Mouse (Mus musculus) liver, embryonic 16.5 days (tissue): ENCODE data around the gene Csf2rb. TPM values are rescaled to one million over a fixed set of nuclear protein-coding genes. Genes with fewer than 3 reads are reported as not detected.
"Not testable (repeated sequence)": the region's sequence is repeated elsewhere in the genome, so short reads cannot be mapped to it uniquely, and the experiment has no call there.

ENCODE experiments used
- ATAC-seq: fragments of 200-750 bp; cut with Nextera tagmentation; 2 replicates; pipeline ENCODE4 v1.8.0; 2017; ENCODE audit warnings: low read depth, mild to moderate bottlenecking, moderate number of reproducible peaks, moderate library complexity
- H3K27ac ChIP-seq: fragments of 300-500 bp; sonication (generic); 2 replicates; pipeline ENCODE4 v1.5.1; 2014; ENCODE audit warnings: mild to moderate bottlenecking, low read length
- H3K27me3 ChIP-seq: fragments of 300-500 bp; sonication (generic); 2 replicates; pipeline ENCODE4 v1.6.1; 2014; ENCODE audit warnings: low read depth, low read length, mixed read lengths; ENCODE audit not compliant: control insufficient read depth, insufficient read depth
- H3K36me3 ChIP-seq: fragments of 300-500 bp; sonication (generic); 2 replicates; pipeline ENCODE4 v1.6.1; 2014; ENCODE audit warnings: mild to moderate bottlenecking; ENCODE audit not compliant: control insufficient read depth, insufficient read depth
- H3K4me1 ChIP-seq: fragments of 300-500 bp; sonication (generic); 2 replicates; pipeline ENCODE4 v1.6.1; 2014; ENCODE audit warnings: low read depth, low read length, mixed read lengths; ENCODE audit not compliant: control insufficient read depth
- H3K4me2 ChIP-seq: fragments of 300-500 bp; sonication (generic); 2 replicates; pipeline ENCODE4 v1.6.1; 2014; ENCODE audit warnings: low read depth, low read length, mixed read lengths
- H3K4me3 ChIP-seq: fragments of 300-500 bp; sonication (generic); 2 replicates; pipeline ENCODE4 v1.5.1; 2014; ENCODE audit warnings: low read depth, mild to moderate bottlenecking, low read length
- H3K9ac ChIP-seq: fragments of 300-500 bp; sonication (generic); 2 replicates; pipeline ENCODE4 v1.6.1; 2014; ENCODE audit warnings: low read depth, low read length
- H3K9me3 ChIP-seq: fragments of 300-500 bp; sonication (generic); replicated peaks from 2 replicates; pipeline ENCODE4 v1.6.1; 2016; ENCODE audit warnings: low read length; ENCODE audit not compliant: control insufficient read depth
- WGBS: fragments of 180-500 bp; shearing (Covaris S2); extraction: QIAGEN DNeasy Blood & Tissue Kit; methylation state at CpG from one replicate; pipeline ENCODE4 v1.1.7; 2014; ENCODE audit not compliant: insufficient replicate concordance; 5-methylcytosine and 5-hydroxymethylcytosine counted together
- polyA plus RNA-seq: library from polyadenylated mRNA; unstranded; fragments of >200 nt; fragmentation: Nextera tagmentation; extraction: Ambion mirVana; gene quantifications from 2 replicates; pipeline ENCODE4 v1.2.1, GENCODE M21; 2015

The Csf2rb gene
- 5.7 and 7.1 TPM in 2 replicates for polyA plus RNA-seq

GRCm38 (mm10) chr15:78325671-78326339 is at the start of gene Csf2rb:
TSS of gene Csf2rb (plus strand) at chr15:78325752.
- WGBS, result 17% methylated on average over 11 of the region's 11 CpGs
- ATAC-seq, result 0 out of 2 replicates have a peak, but pooled peaks have one; percentile 30
- no peak within 1 kb of the TSS for H3K4me2 ChIP-seq
- H3K9ac ChIP-seq, result 0 out of 2 replicates have a peak within 1 kb of the TSS, but pooled peaks have one; percentile 28
- H3K27ac ChIP-seq, result peak within 1 kb of the TSS; percentile 25; the same call in 1 of the 2 replicates
- no peaks in the 10 kb centered on the region for H3K27me3 ChIP-seq
- H3K4me3 ChIP-seq, result peak within 1 kb of the TSS; percentile 48
- peaks cover 2% of the 10 kb centered on the region; the same call in 1 of the 2 replicates for H3K4me1 ChIP-seq
- no peaks in the 10 kb centered on the region for H3K36me3 ChIP-seq
- H3K9me3 ChIP-seq, result no peaks in the 10 kb centered on the region

GRCm38 (mm10) chr15:78278308-78278707 is 47.2 kb upstream of the Csf2rb start:
- Histone ChIP-seq H3K4me3 (no peak overlapping the region), H3K4me1 (peaks cover 6% of the 10 kb centered on the region), H3K9me3 (no peaks in the 10 kb centered on the region), H3K27ac (no peak overlapping the region), H3K9ac (no peak overlapping the region), H3K4me2 (no peak overlapping the region), H3K27me3 (no peaks in the 10 kb centered on the region; the same call in 1 of the 2 replicates), H3K36me3 (no peaks in the 10 kb centered on the region)
- no peak for ATAC-seq
- WGBS, result 19% methylated on average over 2 of the region's 2 CpGs

- Histone ChIP-seq H3K27ac (no peak overlapping the region), H3K4me1 (no peaks in the 10 kb centered on the region), H3K27me3 (no peaks in the 10 kb centered on the region), H3K9ac (no peak overlapping the region), H3K36me3 (no peaks in the 10 kb centered on the region), H3K4me3 (no peak overlapping the region), H3K9me3 (no peaks in the 10 kb centered on the region), H3K4me2 (no peak overlapping the region)
- WGBS, result 55% methylated on average over 5 of the region's 5 CpGs
- ATAC-seq, result no peak
These were observed 37.6 kb upstream of the Csf2rb start for GRCm38 (mm10) chr15:78287941-78288340.

- H3K27me3 ChIP-seq, H3K36me3 ChIP-seq, H3K4me1 ChIP-seq, H3K4me2 ChIP-seq, H3K4me3 ChIP-seq, H3K9me3 ChIP-seq, H3K9ac ChIP-seq, H3K27ac ChIP-seq, ATAC-seq: not testable (repeated sequence)
- WGBS, result 43% methylated on average over 4 of the region's 5 CpGs
These were observed 35.8 kb upstream of the Csf2rb start for GRCm38 (mm10) chr15:78289775-78290174.

GRCm38 (mm10) chr15:78293228-78293627 is 32.3 kb upstream of the Csf2rb start:
- not testable (repeated sequence) for H3K4me2 ChIP-seq, H3K27ac ChIP-seq, H3K36me3 ChIP-seq, H3K4me3 ChIP-seq, H3K9ac ChIP-seq, H3K9me3 ChIP-seq, H3K4me1 ChIP-seq, H3K27me3 ChIP-seq
- ATAC-seq, result peak; percentile 30
- 10% methylated on average over 2 of the region's 2 CpGs for WGBS

- Histone ChIP-seq H3K4me3 (no peak overlapping the region), H3K9ac (no peak overlapping the region), H3K36me3 (no peaks in the 10 kb centered on the region), H3K4me2 (no peak overlapping the region), H3K27ac (no peak overlapping the region), H3K9me3 (no peaks in the 10 kb centered on the region), H3K4me1 (no peaks in the 10 kb centered on the region), H3K27me3 (no peaks in the 10 kb centered on the region)
- ATAC-seq, result no peak
- 59% methylated on average over 4 of the region's 4 CpGs for WGBS
These were observed 31.8 kb upstream of the Csf2rb start for GRCm38 (mm10) chr15:78293716-78294115.

- no peaks in the 10 kb centered on the region for H3K4me1 ChIP-seq
- H3K4me2 ChIP-seq, result no peak overlapping the region
- no peak for ATAC-seq
- H3K27ac ChIP-seq, result no peak overlapping the region
- no peaks in the 10 kb centered on the region for H3K27me3 ChIP-seq
- H3K9me3 ChIP-seq, result no peaks in the 10 kb centered on the region
- no peak overlapping the region for H3K9ac ChIP-seq
- H3K4me3 ChIP-seq, result no peak overlapping the region
- WGBS, result 56% methylated on average over 1 of the region's 1 CpGs
- no peaks in the 10 kb centered on the region for H3K36me3 ChIP-seq
These were observed 27.0 kb upstream of the Csf2rb start for GRCm38 (mm10) chr15:78298558-78298957.

GRCm38 (mm10) chr15:78299641-78300040 is 25.9 kb upstream of the Csf2rb start:
- Histone ChIP-seq H3K36me3 (no peaks in the 10 kb centered on the region), H3K4me3 (no peak overlapping the region), H3K9ac (no peak overlapping the region), H3K4me1 (no peaks in the 10 kb centered on the region), H3K9me3 (no peaks in the 10 kb centered on the region), H3K4me2 (no peak overlapping the region), H3K27ac (no peak overlapping the region), H3K27me3 (no peaks in the 10 kb centered on the region)
- WGBS, result 24% methylated on average over 3 of the region's 3 CpGs
- no peak for ATAC-seq

- ATAC-seq, result no peak
- no peak overlapping the region for H3K9ac ChIP-seq
These were observed 24.8 kb upstream of the Csf2rb start for GRCm38 (mm10) chr15:78300773-78301172.

More at GRCm38 (mm10) chr15:78300773-78301172, 24.8 kb upstream of the Csf2rb start:
- Histone ChIP-seq H3K9me3 (no peaks in the 10 kb centered on the region), H3K27ac (no peak overlapping the region), H3K4me1 (no peaks in the 10 kb centered on the region), H3K4me3 (no peak overlapping the region), H3K36me3 (no peaks in the 10 kb centered on the region), H3K4me2 (no peak overlapping the region), H3K27me3 (no peaks in the 10 kb centered on the region)
